ENCODE assay signal across 10 mouse cellular contexts in the genomic region with DNA sequence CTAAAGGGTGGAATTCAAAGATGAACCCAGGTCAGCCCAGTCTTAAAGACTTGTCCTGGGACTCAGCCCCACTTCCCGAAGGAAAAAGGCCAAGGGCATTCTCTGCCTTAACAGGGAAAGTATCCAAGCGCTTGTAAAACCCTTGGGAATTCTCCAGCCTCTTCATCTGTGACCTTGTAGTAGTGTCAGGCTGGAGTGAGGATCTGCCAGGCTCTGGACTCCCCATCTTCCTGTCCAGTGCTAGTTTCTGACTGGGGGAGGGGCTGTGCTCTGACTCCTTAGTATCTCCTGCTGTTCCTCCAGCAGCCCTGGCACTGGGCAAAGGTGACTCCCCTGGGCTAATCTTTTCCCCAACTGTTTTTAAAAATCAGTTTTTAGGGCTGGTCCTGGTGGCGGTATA. TPM values are rescaled to one million over a fixed set of nuclear protein-coding genes. Genes with fewer than 3 reads are reported as not detected.
DNase-seq lines count a peak whose midpoint lies in the region; ATAC-seq lines count a peak whose summit lies in the region.
"Had no signal": no experiment of that assay in that cellular context is flagged by ENCODE, and none has a peak within 500 bp of the region (broad histone marks: within the 10 kb centered on the region; RNA-seq: fewer than 3 reads in every experiment).

No protein-coding gene starts in this region.

- no peak overlapping the region for H3K4me2 ChIP-seq in kidney, embryonic 15.5 days
- H3K4me2 ChIP-seq: neural tube, embryonic 15.5 days had no signal

- 58% methylated on average over 3 of the region's 3 CpGs for WGBS in kidney, embryonic 15.5 days

- peak overlapping the region; percentile 82 for H3K27ac ChIP-seq in kidney, embryonic 15.5 days

- H3K27me3 ChIP-seq in kidney, embryonic 15.5 days = no peaks in the 10 kb centered on the region
- H3K27me3 ChIP-seq: neural tube, embryonic 15.5 days; Patski had no signal

- H3K9ac ChIP-seq in kidney, embryonic 15.5 days = no peak overlapping the region; the same call in 1 of the 2 replicates
- H3K9ac ChIP-seq: neural tube, embryonic 15.5 days had no signal

- ATAC-seq in kidney, embryonic 15.5 days (replicated peaks; ENCODE audit: low FRiP score) = no peak
- ATAC-seq: Patski had no signal

- H3K9me3 ChIP-seq in kidney, embryonic 15.5 days (replicated peaks) = no peaks in the 10 kb centered on the region
- H3K9me3 ChIP-seq: neural tube, embryonic 15.5 days had no signal

- H3K4me1 ChIP-seq in kidney, embryonic 15.5 days = peaks cover 40% of the 10 kb centered on the region

- peak; percentile 59 for DNase-seq in adrenal gland, postnatal 14 days
- DNase-seq in adrenal gland, postnatal 4 days (ENCODE audit: low spot score in 2 of 2) = no peak
- DNase-seq in lung, postnatal 25 days (ENCODE audit: low spot score) = peak; percentile 26
- no peak for DNase-seq in lung, adult 18-20 months
- DNase-seq in testis, postnatal 14 days (ENCODE audit: low spot score) = peak; percentile 49
- DNase-seq in urinary bladder, postnatal 4 days (ENCODE audit: low spot score in 2 of 2) = no peak
- no peak for DNase-seq in right cerebral cortex, postnatal 25 days

- H3K4me3 ChIP-seq in kidney, embryonic 15.5 days (replicated peaks) = no peak overlapping the region
- H3K4me3 ChIP-seq: neural tube, embryonic 15.5 days had no signal

- peaks cover 49% of the 10 kb centered on the region for H3K36me3 ChIP-seq in kidney, embryonic 15.5 days

RNA-seq across cellular contexts. Expression of a gene that starts 12.1 kb away (rescaled TPM):
- total RNA-seq in adrenal gland, postnatal 14 days (2021) = 34.3 and 41.0 TPM in 2 replicates
- 10 to 100 TPM; 36.0 to 40.2 TPM for total RNA-seq in adrenal gland, postnatal 4 days (2021)
- 8.6 and 11.0 TPM in 2 replicates for polyA plus RNA-seq in kidney, embryonic 15.5 days (2015; fragmentation: Nextera tagmentation; extraction: Ambion mirVana)

RNA-seq across cellular contexts. Expression of a gene that starts 21.6 kb away (rescaled TPM):
- total RNA-seq in adrenal gland, postnatal 14 days (2021) = 171 and 177 TPM in 2 replicates
- total RNA-seq in adrenal gland, postnatal 4 days (2021) = 100 to 1,000 TPM; 158 to 162 TPM
- polyA plus RNA-seq in kidney, embryonic 15.5 days (2015; fragmentation: Nextera tagmentation; extraction: Ambion mirVana) = 243 and 247 TPM in 2 replicates

RNA-seq across cellular contexts. Expression of a gene that starts 33.9 kb away (rescaled TPM):
- 23.3 and 24.1 TPM in 2 replicates for total RNA-seq in adrenal gland, postnatal 14 days (2021)
- 10 to 100 TPM; 23.8 to 29.7 TPM for total RNA-seq in adrenal gland, postnatal 4 days (2021)
- polyA plus RNA-seq in kidney, embryonic 15.5 days (2015; fragmentation: Nextera tagmentation; extraction: Ambion mirVana) = 47.7 and 56.3 TPM in 2 replicates

RNA-seq across cellular contexts. Expression of a gene that starts 44.3 kb away (rescaled TPM):
- 110 and 127 TPM in 2 replicates for total RNA-seq in adrenal gland, postnatal 14 days (2021)
- total RNA-seq in adrenal gland, postnatal 4 days (2021) = 100 to 1,000 TPM; 134 to 142 TPM
- polyA plus RNA-seq in kidney, embryonic 15.5 days (2015; fragmentation: Nextera tagmentation; extraction: Ambion mirVana) = 303 and 317 TPM in 2 replicates

RNA-seq across cellular contexts. Expression of a gene that starts 44.5 kb away (rescaled TPM):
- 4.4 and 4.7 TPM in 2 replicates for total RNA-seq in adrenal gland, postnatal 14 days (2021)
- total RNA-seq in adrenal gland, postnatal 4 days (2021) = 1 to 10 TPM; 8.0 to 9.0 TPM
- polyA plus RNA-seq in kidney, embryonic 15.5 days (2015; fragmentation: Nextera tagmentation; extraction: Ambion mirVana) = 7.7 and 10.5 TPM in 2 replicates

Comparison
In these comparisons a context has a peak if more than half of its experiments do, and no peak if none do; other contexts are left out.
1. DNase-seq: peak in adrenal gland, postnatal 14 days (single experiment), lung, postnatal 25 days (single experiment) and testis, postnatal 14 days (single experiment); none in adrenal gland, postnatal 4 days (0 of 2), lung, adult 18-20 months (0 of 2), urinary bladder, postnatal 4 days (0 of 2) and right cerebral cortex, postnatal 25 days (single experiment).